Mouse (Mus musculus): ENCODE results near the gene Crisp1.

GRCm38 (mm10) chr17:40275519-40275918, 43.5 kb downstream of the Crisp1 start:
- TF ChIP-seq POLR2A (IDR thresholded peaks at IDR 0.05; ENCODE audit: low read depth, low read length) (no peak), CTCF (IDR thresholded peaks at IDR 0.05; ENCODE audit: extremely low read depth, insufficient read depth, insufficient read length, insufficient replicate concordance) (no peak)
